Mouse (Mus musculus): Measurements from ENCODE around the gene Lurap1.
A peak's percentile ranks its signal among the peaks of the same experiment; 100 is the strongest.

Gene Lurap1

GRCm38 (mm10) chr4:116151238-116151637 lies at the start of gene Lurap1:
Gene Lurap1 (minus strand): TSS chr4:116151338.
- DNase-seq, result no peak

GRCm38 (mm10) chr4:116198422-116198821 lies 47.3 kb upstream of the Lurap1 start:
- peak in 1 of 2 experiments; percentile 13 for DNase-seq

GRCm38 (mm10) chr4:116193583-116194383 lies 42.6 kb upstream of the Lurap1 start:
- no peak for DNase-seq

- DNase-seq, result peak in 1 of 2 experiments; percentile 49
These were observed 41.2 kb upstream of the Lurap1 start for GRCm38 (mm10) chr4:116192286-116192835.

GRCm38 (mm10) chr4:116185083-116185482 lies 33.9 kb upstream of the Lurap1 start:
- no peak for DNase-seq

- peak; percentile 64 to 65 for DNase-seq
These were observed 31.6 kb upstream of the Lurap1 start for GRCm38 (mm10) chr4:116182745-116183144.

- DNase-seq, result no peak
These were observed 30.9 kb upstream of the Lurap1 start for GRCm38 (mm10) chr4:116182079-116182478.

GRCm38 (mm10) chr4:116177140-116177539 lies 26.0 kb upstream of the Lurap1 start:
- peak; percentile 85 to 89 for DNase-seq

- DNase-seq, result peak; percentile 84 to 89
These were observed 25.4 kb upstream of the Lurap1 start for GRCm38 (mm10) chr4:116176543-116176988.

GRCm38 (mm10) chr4:116175711-116176542 lies 24.8 kb upstream of the Lurap1 start:
- no peak for DNase-seq

- DNase-seq, result no peak
These were observed 24.0 kb upstream of the Lurap1 start for GRCm38 (mm10) chr4:116175136-116175535.

- DNase-seq, result peak; percentile 71 to 77
These were observed 23.5 kb upstream of the Lurap1 start for GRCm38 (mm10) chr4:116174466-116175116.

GRCm38 (mm10) chr4:116173752-116174151 lies 22.6 kb upstream of the Lurap1 start:
- DNase-seq, result no peak

- DNase-seq, result no peak
These were observed 21.9 kb upstream of the Lurap1 start, which contains the start of the genes 1700042G07Rik and Gm49337 for GRCm38 (mm10) chr4:116173072-116173471. Gene 1700042G07Rik (plus strand): TSS chr4:116173372. Gene Gm49337 (plus strand): TSS chr4:116173384.

- no peak for DNase-seq
These were observed 18.2 kb upstream of the Lurap1 start for GRCm38 (mm10) chr4:116169353-116169672.

- DNase-seq, result peak; percentile 70 to 93
These were observed 17.6 kb upstream of the Lurap1 start for GRCm38 (mm10) chr4:116168617-116169352.

- DNase-seq, result peak; percentile 69 to 81
These were observed 16.3 kb upstream of the Lurap1 start, which contains the start of gene Tspan1 for GRCm38 (mm10) chr4:116167404-116167803. Gene Tspan1 (minus strand): TSS chr4:116167601.

GRCm38 (mm10) chr4:116165708-116166407 lies 14.7 kb upstream of the Lurap1 start:
- no peak for DNase-seq

- DNase-seq, result no peak
These were observed 13.8 kb upstream of the Lurap1 start for GRCm38 (mm10) chr4:116164759-116165554.

- peak; percentile 65 for DNase-seq
These were observed 11.0 kb upstream of the Lurap1 start for GRCm38 (mm10) chr4:116162142-116162541.
